Mouse (Mus musculus) lung, embryonic 14.5 days (tissue): Measurements from ENCODE around the gene Gm49416. TPM values are rescaled to one million over a fixed set of nuclear protein-coding genes. Genes with fewer than 3 reads are reported as not detected.

Experiments
- ATAC-seq: fragments of 200-750 bp; cut with Nextera tagmentation; 2 replicates; pipeline ENCODE4 v1.8.0; 2017; ENCODE audit warnings: mild to moderate bottlenecking, moderate TSS enrichment, moderate library complexity; ENCODE audit not compliant: insufficient read depth
- DNase-seq: peaks from one replicate; pipeline ENCODE4 v3.0.0-alpha.2; 2015
- H3K27ac ChIP-seq: fragments of 300-500 bp; sonication (generic); 2 replicates; pipeline ENCODE4 v1.5.1; 2014; ENCODE audit warnings: low read depth, mild to moderate bottlenecking, moderate library complexity
- H3K27me3 ChIP-seq: fragments of 300-500 bp; sonication (generic); 2 replicates; pipeline ENCODE4 v1.6.1; 2014; ENCODE audit warnings: low read length, control low read depth; ENCODE audit not compliant: insufficient read depth
- H3K36me3 ChIP-seq: fragments of 300-500 bp; sonication (generic); 2 replicates; pipeline ENCODE4 v1.6.1; 2014; ENCODE audit warnings: control low read depth; ENCODE audit not compliant: insufficient read depth
- H3K4me1 ChIP-seq: fragments of 300-500 bp; sonication (generic); 2 replicates; pipeline ENCODE4 v1.6.1; 2014; ENCODE audit warnings: antibody characterized with exemption, control low read depth; ENCODE audit not compliant: insufficient read depth
- H3K4me2 ChIP-seq: fragments of 300-500 bp; sonication (generic); 2 replicates; pipeline ENCODE4 v1.6.1; 2014; ENCODE audit warnings: mild to moderate bottlenecking
- H3K4me3 ChIP-seq: fragments of 300-500 bp; sonication (generic); 2 replicates; pipeline ENCODE4 v1.5.1; 2014; ENCODE audit warnings: low read depth, low read length
- H3K9ac ChIP-seq: fragments of 300-500 bp; sonication (generic); 2 replicates; pipeline ENCODE4 v1.6.1; 2014
- H3K9me3 ChIP-seq: fragments of 300-500 bp; sonication (generic); 2 replicates; pipeline ENCODE4 v1.6.1; 2016; ENCODE audit warnings: low read depth, low read length, control low read depth
- CTCF ChIP-seq: IDR thresholded peaks from 2 replicates; pipeline ENCODE4 v1.5.1; 2016; ENCODE audit warnings: antibody characterized with exemption, low read depth
- WGBS: fragments of 180-500 bp; shearing (Covaris S2); extraction: QIAGEN DNeasy Blood & Tissue Kit; methylation state at CpG from one replicate; pipeline ENCODE4 v1.1.7; 2014; 5-methylcytosine and 5-hydroxymethylcytosine counted together
- microRNA-seq: library from miRNA; unstranded; fragments of <30 nt; microRNA quantifications from one replicate; pipeline ENCODE4, GENCODE M21; 2016; ENCODE audit warnings: borderline number of aligned reads
- polyA plus RNA-seq: library from polyadenylated mRNA; unstranded; fragments of >200 nt; fragmentation: Nextera tagmentation; extraction: Ambion mirVana; gene quantifications from 2 replicates; pipeline ENCODE4 v1.2.1, GENCODE M21; 2014

The Gm49416 gene
- polyA plus RNA-seq, 1 experiment from 2014 or later: 0.37 TPM

GRCm38 (mm10) chr19:8944750-8945149 lies 56.0 kb downstream of the Gm49416 start:
- 23% methylated on average over 5 of the region's 5 CpGs for WGBS
- DNase-seq: peak; percentile 93

More at GRCm38 (mm10) chr19:8944750-8945149, 56.0 kb downstream of the Gm49416 start:
- peak overlapping the region; percentile 37 for H3K9ac ChIP-seq
- peak overlapping the region; percentile 26 for H3K4me3 ChIP-seq
- no peak for ATAC-seq
- H3K27ac ChIP-seq: no peak overlapping the region
- H3K4me1 ChIP-seq: peaks cover 15% of the 10 kb centered on the region
- no peak for TF ChIP-seq CTCF
- no peaks in the 10 kb centered on the region for H3K27me3 ChIP-seq
- H3K4me2 ChIP-seq: peak overlapping the region; percentile 82
- no peaks in the 10 kb centered on the region for H3K9me3 ChIP-seq
- H3K36me3 ChIP-seq: peaks cover 62% of the 10 kb centered on the region

Small RNA genes within 50 kb of the gene (microRNA-seq; reads per million reads assigned to microRNA genes)
- gene Mir5136: not detected

Other genes starting within 250 kb of the Gm49416 start
- gene Chrm1, start 225.1 kb upstream of the Gm49416 start, polyA plus RNA-seq: 0.05 and 0.08 TPM in 2 replicates
- 85.0 and 89.1 TPM in 2 replicates for gene Slc3a2, start 165.6 kb upstream of the Gm49416 start, polyA plus RNA-seq
- 83.4 and 88.0 TPM in 2 replicates for gene Wdr74, start 153.1 kb upstream of the Gm49416 start, polyA plus RNA-seq
- 1.2 and 2.3 TPM in 2 replicates for gene 1700092M07Rik, start 148.2 kb upstream of the Gm49416 start, polyA plus RNA-seq
- 122 and 126 TPM in 2 replicates for gene Stx5a, start 147.5 kb upstream of the Gm49416 start, polyA plus RNA-seq
- 195 and 197 TPM in 2 replicates for gene Nxf1, start 131.9 kb upstream of the Gm49416 start, polyA plus RNA-seq
- gene Tmem223, start 117.9 kb upstream of the Gm49416 start, polyA plus RNA-seq: 166 and 207 TPM in 2 replicates
- 67.7 and 72.3 TPM in 2 replicates for gene Tmem179b, start 114.5 kb upstream of the Gm49416 start, polyA plus RNA-seq
- gene Taf6l, start 102.5 kb upstream of the Gm49416 start, polyA plus RNA-seq: 21.5 and 24.7 TPM in 2 replicates
- 162 and 163 TPM in 2 replicates for gene Polr2g, start 90.3 kb upstream of the Gm49416 start, polyA plus RNA-seq
- gene Zbtb3, start 86.4 kb upstream of the Gm49416 start, polyA plus RNA-seq: 6.1 and 6.6 TPM in 2 replicates
- 53.7 and 55.7 TPM in 2 replicates for gene Ttc9c, start 69.6 kb upstream of the Gm49416 start, polyA plus RNA-seq
- gene Hnrnpul2, start 68.9 kb upstream of the Gm49416 start, polyA plus RNA-seq: 7.9 and 8.3 TPM in 2 replicates
- not detected in 2 replicates for gene AC129217.1, start 59.2 kb upstream of the Gm49416 start, polyA plus RNA-seq
- gene Bscl2, start 51.5 kb upstream of the Gm49416 start, polyA plus RNA-seq: 38.4 and 42.5 TPM in 2 replicates
- 1.2 and 2.1 TPM in 2 replicates for gene Gng3, start 49.7 kb upstream of the Gm49416 start, polyA plus RNA-seq
- gene Lrrn4cl, start 38.2 kb upstream of the Gm49416 start, polyA plus RNA-seq: 0.83 and 0.96 TPM in 2 replicates
- 149 and 152 TPM in 2 replicates for gene Ubxn1, start 17.4 kb upstream of the Gm49416 start, polyA plus RNA-seq
- gene Uqcc3, start 8.0 kb upstream of the Gm49416 start, polyA plus RNA-seq: 51.9 and 53.9 TPM in 2 replicates
- gene Lbhd1, start 5.2 kb upstream of the Gm49416 start, polyA plus RNA-seq: 72.1 and 78.8 TPM in 2 replicates
- gene Gm49403, start 5.0 kb upstream of the Gm49416 start, polyA plus RNA-seq: not detected in 2 replicates
- 92.0 and 93.3 TPM in 2 replicates for gene 1810009A15Rik, start 73 bp upstream of the Gm49416 start, polyA plus RNA-seq
- gene Ints5, start 4.1 kb downstream of the Gm49416 start, polyA plus RNA-seq: 43.1 and 46.5 TPM in 2 replicates
- gene Ganab, start 9.1 kb downstream of the Gm49416 start, polyA plus RNA-seq: 112 and 121 TPM in 2 replicates
- gene B3gat3, start 31.4 kb downstream of the Gm49416 start, polyA plus RNA-seq: 34.5 and 37.8 TPM in 2 replicates
- 0.73 and 1.3 TPM in 2 replicates for gene Rom1, start 40.4 kb downstream of the Gm49416 start, polyA plus RNA-seq
- 19.0 and 19.5 TPM in 2 replicates for gene Eml3, start 40.6 kb downstream of the Gm49416 start, polyA plus RNA-seq
- gene Mta2, start 52.9 kb downstream of the Gm49416 start, polyA plus RNA-seq: 44.0 and 52.1 TPM in 2 replicates
- 27.4 and 28.4 TPM in 2 replicates for gene Tut1, start 64.9 kb downstream of the Gm49416 start, polyA plus RNA-seq
- gene Eef1g, start 78.1 kb downstream of the Gm49416 start, polyA plus RNA-seq: 480 and 516 TPM in 2 replicates
- 14.9 and 15.8 TPM in 2 replicates for gene Ahnak, start 100.4 kb downstream of the Gm49416 start, polyA plus RNA-seq
- gene Scgb1a1, start 199.0 kb downstream of the Gm49416 start, polyA plus RNA-seq: not detected in 2 replicates
- 13.9 and 15.0 TPM in 2 replicates for gene Asrgl1, start 246.7 kb downstream of the Gm49416 start, polyA plus RNA-seq